Mouse (Mus musculus) limb, embryonic 13.5 days (tissue): ENCODE results near the gene Hscb. TPM values are rescaled to one million over a fixed set of nuclear protein-coding genes. Genes with fewer than 3 reads are reported as not detected.

Experiments
- polyA plus RNA-seq: library from polyadenylated mRNA; unstranded; fragments of >200 nt; fragmentation: Nextera tagmentation; extraction: Ambion mirVana; gene quantifications from 2 replicates; pipeline ENCODE4 v1.2.1, GENCODE M21; 2015

The Hscb gene
- polyA plus RNA-seq, 1 experiment from 2014 or later: 26.5 TPM

Other genes starting within 250 kb of the Hscb start
- 50.4 and 58.9 TPM in 2 replicates for gene Noc4l, start 186.4 kb downstream of the Hscb start, polyA plus RNA-seq
- 22.4 and 28.8 TPM in 2 replicates for gene Ddx51, start 186.3 kb downstream of the Hscb start, polyA plus RNA-seq
- 45.6 and 58.6 TPM in 2 replicates for gene Ep400, start 69.1 kb downstream of the Hscb start, polyA plus RNA-seq
- 33.0 and 33.5 TPM in 2 replicates for gene Pus1, start 59.1 kb downstream of the Hscb start, polyA plus RNA-seq
- gene Ulk1, start 29.7 kb downstream of the Hscb start, polyA plus RNA-seq: 21.5 and 22.8 TPM in 2 replicates
- gene Chek2, start 202 bp upstream of the Hscb start, polyA plus RNA-seq: 20.7 and 23.6 TPM in 2 replicates
- 17.6 and 18.0 TPM in 2 replicates for gene Ttc28, start 40.0 kb upstream of the Hscb start, polyA plus RNA-seq